Mouse (Mus musculus): ENCODE data around the gene Zfp61. TPM values are rescaled to one million over a fixed set of nuclear protein-coding genes. Genes with fewer than 3 reads are reported as not detected.
A peak's percentile ranks its signal among the peaks of the same experiment; 100 is the strongest.
"Not testable (repeated sequence)": the region's sequence is repeated elsewhere in the genome, so short reads cannot be mapped to it uniquely, and the experiment has no call there.

Gene Zfp61
- total RNA-seq, 1 experiment = 22.4 TPM

GRCm38 (mm10) chr7:24280031-24280857 lies 20.8 kb downstream of the Zfp61 start:
- Histone ChIP-seq H3K27ac (ENCODE audit: insufficient read depth, low read depth, low read length, poor library complexity, severe bottlenecking) (peak overlapping the region; percentile 92), H3K4me1 (ENCODE audit: control insufficient read depth in 2 of 2, insufficient read depth in 2 of 2, low read length in 2 of 2, poor library complexity in 1 of 2) (peaks cover 7 to 11% of the 10 kb centered on the region in 2 experiments; a peak in 3 of 4 replicates), H3K36me3 (ENCODE audit: control insufficient read depth, insufficient read depth, low read length, poor library complexity, severe bottlenecking) (no peaks in the 10 kb centered on the region), H3K9me3 (ENCODE audit: control insufficient read depth, insufficient read depth, low read depth, low read length) (no peaks in the 10 kb centered on the region), H3K4me3 (ENCODE audit: insufficient read depth in 1 of 2, low read depth in 1 of 2, low read length in 2 of 2, poor library complexity in 1 of 2, severe bottlenecking in 1 of 2) (peak overlapping the region; percentile 57 to 69), H3K9ac (ENCODE audit: insufficient read depth, low read depth, low read length, poor library complexity, severe bottlenecking) (peak overlapping the region; percentile 77)
- in situ Hi-C loops (cut with MboI; ENCODE audit: low sequenced_read_pairs in 2 of 2, unreplicated experiment in 2 of 2) = no loop called here
- TF ChIP-seq ZNF384 (IDR thresholded peaks at IDR 0.05; ENCODE audit: low read depth, low read length) (no peak), ZC3H11A (IDR thresholded peaks at IDR 0.05; ENCODE audit: borderline replicate concordance, low read depth, low read length) (no peak), MAFK (IDR thresholded peaks at IDR 0.05; ENCODE audit: insufficient read depth, low read depth, low read length) (no peak), HCFC1 (IDR thresholded peaks at IDR 0.05; ENCODE audit: borderline replicate concordance, insufficient read depth, low read length) (no peak), CHD2 (IDR thresholded peaks at IDR 0.05; ENCODE audit: low read depth, low read length) (no peak)
- no peak for DNase-seq (ENCODE audit: low read depth, low spot score)

- H3K27ac ChIP-seq (ENCODE audit: insufficient read depth, low read depth, low read length, poor library complexity, severe bottlenecking) = peak overlapping the region; percentile 99; the same call in 1 of the 2 replicates
Observed at GRCm38 (mm10) chr7:24278771-24279170, 22.3 kb downstream of the Zfp61 start.

GRCm38 (mm10) chr7:24274456-24274855 lies 26.6 kb downstream of the Zfp61 start:
- Histone ChIP-seq H3K9me3 (ENCODE audit: control insufficient read depth, insufficient read depth, low read depth, low read length) (no peaks in the 10 kb centered on the region), H3K36me3 (ENCODE audit: control insufficient read depth, insufficient read depth, low read length, poor library complexity, severe bottlenecking) (peaks cover 5% of the 10 kb centered on the region), H3K4me1 (ENCODE audit: control insufficient read depth in 2 of 2, insufficient read depth in 2 of 2, low read length in 2 of 2, poor library complexity in 1 of 2) (peaks cover 5 to 6% of the 10 kb centered on the region in 2 experiments; a peak in 2 of 4 replicates), H3K9ac (ENCODE audit: insufficient read depth, low read depth, low read length, poor library complexity, severe bottlenecking) (no peak overlapping the region), H3K4me3 (ENCODE audit: insufficient read depth in 1 of 2, low read depth in 1 of 2, low read length in 2 of 2, poor library complexity in 1 of 2, severe bottlenecking in 1 of 2) (no peak overlapping the region), H3K27ac (ENCODE audit: insufficient read depth, low read depth, low read length, poor library complexity, severe bottlenecking) (no peak overlapping the region)
- DNase-seq (ENCODE audit: low read depth, low spot score) = no peak
- TF ChIP-seq ZC3H11A (IDR thresholded peaks at IDR 0.05; ENCODE audit: borderline replicate concordance, low read depth, low read length) = no peak
- TF ChIP-seq MAFK (IDR thresholded peaks at IDR 0.05; ENCODE audit: insufficient read depth, low read depth, low read length) = no peak
- no peak for TF ChIP-seq CHD2 (IDR thresholded peaks at IDR 0.05; ENCODE audit: low read depth, low read length)
- in situ Hi-C loops (cut with MboI; ENCODE audit: low sequenced_read_pairs in 2 of 2, unreplicated experiment in 2 of 2) = no loop called here

More at GRCm38 (mm10) chr7:24278771-24279170, 22.3 kb downstream of the Zfp61 start:
- H3K9ac ChIP-seq (ENCODE audit: insufficient read depth, low read depth, low read length, poor library complexity, severe bottlenecking); DNase-seq (ENCODE audit: low read depth, low spot score); in situ Hi-C loops (cut with MboI; ENCODE audit: low sequenced_read_pairs in 2 of 2, unreplicated experiment in 2 of 2); H3K4me3 ChIP-seq (ENCODE audit: insufficient read depth in 1 of 2, low read depth in 1 of 2, low read length in 2 of 2, poor library complexity in 1 of 2, severe bottlenecking in 1 of 2); H3K9me3 ChIP-seq (ENCODE audit: control insufficient read depth, insufficient read depth, low read depth, low read length); H3K36me3 ChIP-seq (ENCODE audit: control insufficient read depth, insufficient read depth, low read length, poor library complexity, severe bottlenecking): not testable (repeated sequence)
- H3K4me1 ChIP-seq (ENCODE audit: control insufficient read depth in 2 of 2, insufficient read depth in 2 of 2, low read length in 2 of 2, poor library complexity in 1 of 2) = peaks cover 7 to 11% of the 10 kb centered on the region in 2 experiments; a peak in 3 of 4 replicates

GRCm38 (mm10) chr7:24271191-24271590 lies 29.8 kb downstream of the Zfp61 start:
- Histone ChIP-seq H3K4me3 (ENCODE audit: insufficient read depth in 1 of 2, low read depth in 1 of 2, low read length in 2 of 2, poor library complexity in 1 of 2, severe bottlenecking in 1 of 2) (no peak overlapping the region), H3K36me3 (ENCODE audit: control insufficient read depth, insufficient read depth, low read length, poor library complexity, severe bottlenecking) (peaks cover 5% of the 10 kb centered on the region), H3K9ac (ENCODE audit: insufficient read depth, low read depth, low read length, poor library complexity, severe bottlenecking) (no peak overlapping the region), H3K27ac (ENCODE audit: insufficient read depth, low read depth, low read length, poor library complexity, severe bottlenecking) (no peak overlapping the region), H3K9me3 (ENCODE audit: control insufficient read depth, insufficient read depth, low read depth, low read length) (no peaks in the 10 kb centered on the region), H3K4me1 (ENCODE audit: control insufficient read depth in 2 of 2, insufficient read depth in 2 of 2, low read length in 2 of 2, poor library complexity in 1 of 2) (peaks cover 0 to 4% of the 10 kb centered on the region in 2 experiments; a peak in 2 of 4 replicates)
- DNase-seq (ENCODE audit: low read depth, low spot score) = no peak
- in situ Hi-C loops (cut with MboI; ENCODE audit: low sequenced_read_pairs in 2 of 2, unreplicated experiment in 2 of 2) = no loop called here
- no peak for TF ChIP-seq HCFC1 (IDR thresholded peaks at IDR 0.05; ENCODE audit: borderline replicate concordance, insufficient read depth, low read length)

- TF ChIP-seq HCFC1 (IDR thresholded peaks at IDR 0.05; ENCODE audit: borderline replicate concordance, insufficient read depth, low read length) (peak; percentile 90), ZC3H11A (IDR thresholded peaks at IDR 0.05; ENCODE audit: borderline replicate concordance, low read depth, low read length) (no peak), CHD2 (IDR thresholded peaks at IDR 0.05; ENCODE audit: low read depth, low read length) (no peak), ZNF384 (IDR thresholded peaks at IDR 0.05; ENCODE audit: low read depth, low read length) (peak; percentile 63; the same call in 1 of the 2 replicates)
- peak within 1 kb of the TSS; percentile 74 to 82 for H3K4me3 ChIP-seq (ENCODE audit: insufficient read depth in 1 of 2, low read depth in 1 of 2, low read length in 2 of 2, poor library complexity in 1 of 2, severe bottlenecking in 1 of 2)
- peak within 1 kb of the TSS; percentile 84 for H3K9ac ChIP-seq (ENCODE audit: insufficient read depth, low read depth, low read length, poor library complexity, severe bottlenecking)
- peaks cover 5% of the 10 kb centered on the region for H3K36me3 ChIP-seq (ENCODE audit: control insufficient read depth, insufficient read depth, low read length, poor library complexity, severe bottlenecking)
- no peak for DNase-seq (ENCODE audit: low read depth, low spot score)
- H3K4me1 ChIP-seq (ENCODE audit: control insufficient read depth in 2 of 2, insufficient read depth in 2 of 2, low read length in 2 of 2, poor library complexity in 1 of 2) = peaks cover 0 to 4% of the 10 kb centered on the region in 2 experiments; a peak in 2 of 4 replicates
- no peaks in the 10 kb centered on the region for H3K9me3 ChIP-seq (ENCODE audit: control insufficient read depth, insufficient read depth, low read depth, low read length)
- in situ Hi-C loops (cut with MboI; ENCODE audit: low sequenced_read_pairs in 2 of 2, unreplicated experiment in 2 of 2) = no loop called here
- peak within 1 kb of the TSS; percentile 48; the same call in 1 of the 2 replicates for H3K27ac ChIP-seq (ENCODE audit: insufficient read depth, low read depth, low read length, poor library complexity, severe bottlenecking)
Observed at GRCm38 (mm10) chr7:24270288-24270672, 30.8 kb downstream of the Zfp61 start, which contains the start of gene Zfp93. Gene Zfp93, plus strand, starts transcription at chr7:24270420.
